Mouse (Mus musculus): ENCODE measurements around the gene Zfp322a. TPM values are rescaled to one million over a fixed set of nuclear protein-coding genes. Genes with fewer than 3 reads are reported as not detected.
"Not testable (repeated sequence)": the region's sequence is repeated elsewhere in the genome, so short reads cannot be mapped to it uniquely, and the experiment has no call there.

The Zfp322a gene
- polyA plus RNA-seq, 1 experiment from 2014 or later = 58.9 TPM

GRCm38 (mm10) chr13:23310036-23310435 lies 59.0 kb downstream of the Zfp322a start:
- Histone ChIP-seq H3K9me3 (no peaks in the 10 kb centered on the region), H3K27me3 (peaks cover 89% of the 10 kb centered on the region), H3K36me3 (no peaks in the 10 kb centered on the region), H3K4me2 (replicated peaks) (peak overlapping the region; percentile 62), H3K4me1 (replicated peaks) (peaks cover 26% of the 10 kb centered on the region), H3K9ac (replicated peaks) (no peak overlapping the region), H3K4me3 (replicated peaks) (peak overlapping the region; percentile 38), H3K27ac (no peak overlapping the region)
- WGBS = 1% methylated on average over 11 of the region's 11 CpGs
- no peak for ATAC-seq

GRCm38 (mm10) chr13:23309495-23310011 lies 59.5 kb downstream of the Zfp322a start:
- ATAC-seq = peak; percentile 35; the same call in 1 of the 2 replicates
- Histone ChIP-seq H3K9me3 (no peaks in the 10 kb centered on the region), H3K9ac (replicated peaks) (0 out of 2 replicates have a peak overlapping the region, but pooled peaks have one; percentile 20), H3K4me3 (replicated peaks) (peak overlapping the region; percentile 38), H3K4me1 (replicated peaks) (peaks cover 26% of the 10 kb centered on the region), H3K4me2 (replicated peaks) (peak overlapping the region; percentile 62), H3K27ac (no peak overlapping the region), H3K27me3 (peaks cover 85% of the 10 kb centered on the region), H3K36me3 (no peaks in the 10 kb centered on the region)
- under 1% methylated on average over 28 of the region's 28 CpGs for WGBS

GRCm38 (mm10) chr13:23308639-23309307 lies 60.2 kb downstream of the Zfp322a start:
- not testable (repeated sequence) for H3K27ac ChIP-seq; H3K36me3 ChIP-seq; H3K9ac ChIP-seq (replicated peaks); ATAC-seq; H3K9me3 ChIP-seq
- Histone ChIP-seq H3K27me3 (peaks cover 77% of the 10 kb centered on the region), H3K4me2 (replicated peaks) (peak overlapping the region; percentile 62), H3K4me1 (replicated peaks) (peaks cover 26% of the 10 kb centered on the region), H3K4me3 (replicated peaks) (peak overlapping the region; percentile 38)
- 4% methylated on average over 18 of the region's 18 CpGs for WGBS

- ATAC-seq = no peak
- Histone ChIP-seq H3K4me1 (replicated peaks) (peaks cover 12% of the 10 kb centered on the region), H3K9me3 (no peaks in the 10 kb centered on the region), H3K36me3 (no peaks in the 10 kb centered on the region), H3K27ac (no peak overlapping the region), H3K4me3 (replicated peaks) (peak overlapping the region; percentile 18), H3K9ac (replicated peaks) (no peak overlapping the region), H3K4me2 (replicated peaks) (peak overlapping the region; percentile 32), H3K27me3 (peaks cover 62% of the 10 kb centered on the region)
- WGBS = 2% methylated on average over 24 of the region's 24 CpGs
Observed at GRCm38 (mm10) chr13:23307069-23307814, 61.8 kb downstream of the Zfp322a start.

- Histone ChIP-seq H3K9ac (replicated peaks) (no peak overlapping the region), H3K36me3 (no peaks in the 10 kb centered on the region), H3K4me2 (replicated peaks) (peak overlapping the region; percentile 32), H3K9me3 (no peaks in the 10 kb centered on the region), H3K4me1 (replicated peaks) (peaks cover 12% of the 10 kb centered on the region), H3K4me3 (replicated peaks) (peak overlapping the region; percentile 18), H3K27ac (no peak overlapping the region), H3K27me3 (peaks cover 59% of the 10 kb centered on the region)
- no peak for ATAC-seq
- WGBS = 12% methylated on average over 10 of the region's 10 CpGs
Observed at GRCm38 (mm10) chr13:23306707-23307068, 62.3 kb downstream of the Zfp322a start.

Other genes starting within 250 kb of the Zfp322a start
- not detected in 2 replicates for gene Vmn1r218, start 236.1 kb downstream of the Zfp322a start, polyA plus RNA-seq (2015; fragmentation: Nextera tagmentation; extraction: Ambion mirVana)
- not detected in 2 replicates for gene Vmn1r219, start 209.9 kb downstream of the Zfp322a start, polyA plus RNA-seq (2015; fragmentation: Nextera tagmentation; extraction: Ambion mirVana)
- gene Vmn1r220, start 181.2 kb downstream of the Zfp322a start, polyA plus RNA-seq (2015; fragmentation: Nextera tagmentation; extraction: Ambion mirVana) = not detected in 2 replicates
- not detected in 2 replicates for gene Vmn1r221, start 155.1 kb downstream of the Zfp322a start, polyA plus RNA-seq (2015; fragmentation: Nextera tagmentation; extraction: Ambion mirVana)
- not detected in 2 replicates for gene Vmn1r222, start 133.3 kb downstream of the Zfp322a start, polyA plus RNA-seq (2015; fragmentation: Nextera tagmentation; extraction: Ambion mirVana)
- not detected in 2 replicates for gene Vmn1r223, start 122.1 kb downstream of the Zfp322a start, polyA plus RNA-seq (2015; fragmentation: Nextera tagmentation; extraction: Ambion mirVana)
- gene Abt1, start 54.7 kb upstream of the Zfp322a start, polyA plus RNA-seq (2015; fragmentation: Nextera tagmentation; extraction: Ambion mirVana) = 10.8 TPM in 2 replicates
- gene Btn1a1, start 96.7 kb upstream of the Zfp322a start, polyA plus RNA-seq (2015; fragmentation: Nextera tagmentation; extraction: Ambion mirVana) = 0.04 and 0.13 TPM in 2 replicates
- 0.13 TPM in 2 replicates for gene Btn2a2, start 119.6 kb upstream of the Zfp322a start, polyA plus RNA-seq (2015; fragmentation: Nextera tagmentation; extraction: Ambion mirVana)
- 6.4 and 7.4 TPM in 2 replicates for gene Hist1h4h, start 161.8 kb upstream of the Zfp322a start, polyA plus RNA-seq (2015; fragmentation: Nextera tagmentation; extraction: Ambion mirVana)
- gene Hist1h2af, start 164.7 kb upstream of the Zfp322a start, polyA plus RNA-seq (2015; fragmentation: Nextera tagmentation; extraction: Ambion mirVana) = 1.3 and 3.0 TPM in 2 replicates
- gene Hist1h3g, start 166.2 kb upstream of the Zfp322a start, polyA plus RNA-seq (2015; fragmentation: Nextera tagmentation; extraction: Ambion mirVana) = 3.1 and 5.3 TPM in 2 replicates
- 0.31 and 0.35 TPM in 2 replicates for gene Hist1h2bh, start 174.2 kb upstream of the Zfp322a start, polyA plus RNA-seq (2015; fragmentation: Nextera tagmentation; extraction: Ambion mirVana)
- gene Hist1h3f, start 174.8 kb upstream of the Zfp322a start, polyA plus RNA-seq (2015; fragmentation: Nextera tagmentation; extraction: Ambion mirVana) = 0.75 and 0.84 TPM in 2 replicates
- not detected in 2 replicates for gene Hist1h4f, start 182.4 kb upstream of the Zfp322a start, polyA plus RNA-seq (2015; fragmentation: Nextera tagmentation; extraction: Ambion mirVana)
- gene Hist1h1d, start 184.1 kb upstream of the Zfp322a start, polyA plus RNA-seq (2015; fragmentation: Nextera tagmentation; extraction: Ambion mirVana) = 0.23 and 0.24 TPM in 2 replicates
- gene Hist1h3e, start 193.2 kb upstream of the Zfp322a start, polyA plus RNA-seq (2015; fragmentation: Nextera tagmentation; extraction: Ambion mirVana) = 3.1 and 4.7 TPM in 2 replicates
- gene Hist1h2ae, start 202.0 kb upstream of the Zfp322a start, polyA plus RNA-seq (2015; fragmentation: Nextera tagmentation; extraction: Ambion mirVana) = 51.6 and 53.6 TPM in 2 replicates
- 4.1 and 7.5 TPM in 2 replicates for gene Hist1h2bg, start 202.2 kb upstream of the Zfp322a start, polyA plus RNA-seq (2015; fragmentation: Nextera tagmentation; extraction: Ambion mirVana)
- gene Hist1h2bf, start 205.0 kb upstream of the Zfp322a start, polyA plus RNA-seq (2015; fragmentation: Nextera tagmentation; extraction: Ambion mirVana) = 3.3 and 4.5 TPM in 2 replicates
- gene Hist1h2ad, start 205.2 kb upstream of the Zfp322a start, polyA plus RNA-seq (2015; fragmentation: Nextera tagmentation; extraction: Ambion mirVana) = 0.93 and 1.7 TPM in 2 replicates
- 2.1 and 3.1 TPM in 2 replicates for gene Hist1h3d, start 206.6 kb upstream of the Zfp322a start, polyA plus RNA-seq (2015; fragmentation: Nextera tagmentation; extraction: Ambion mirVana)
- gene Hist1h4d, start 212.4 kb upstream of the Zfp322a start, polyA plus RNA-seq (2015; fragmentation: Nextera tagmentation; extraction: Ambion mirVana) = 74.3 and 84.0 TPM in 2 replicates

Data from midbrain, embryonic 13.5 days (tissue).